Mouse (Mus musculus): ENCODE data around the gene Il17ra. TPM values are rescaled to one million over a fixed set of nuclear protein-coding genes. Genes with fewer than 3 reads are reported as not detected.

Gene Il17ra
- polyA plus RNA-seq, 1 experiment from 2014 or later: 7.2 TPM

GRCm38 (mm10) chr6:120516879-120517278 is 53.8 kb downstream of the Il17ra start:
- 78% methylated on average over 6 of the region's 6 CpGs for WGBS

GRCm38 (mm10) chr6:120517311-120517710 is 54.3 kb downstream of the Il17ra start:
- 0 out of 2 replicates have a peak, but pooled peaks cover 4% of the 10 kb centered on the region for H3K36me3 ChIP-seq
- WGBS: 86% methylated on average over 5 of the region's 5 CpGs
- ATAC-seq (ENCODE audit: insufficient read depth, low FRiP score, low read depth): no peak
- no peaks in the 10 kb centered on the region for H3K9me3 ChIP-seq
- no peaks in the 10 kb centered on the region for H3K4me1 ChIP-seq
- no peaks in the 10 kb centered on the region for H3K27me3 ChIP-seq (replicated peaks)
- no peak overlapping the region for H3K4me2 ChIP-seq
- no peak overlapping the region for H3K4me3 ChIP-seq (replicated peaks)
- H3K9ac ChIP-seq: no peak overlapping the region
- no peak overlapping the region for H3K27ac ChIP-seq

More at GRCm38 (mm10) chr6:120516879-120517278, 53.8 kb downstream of the Il17ra start:
- Histone ChIP-seq H3K4me2 (no peak overlapping the region), H3K9ac (no peak overlapping the region), H3K4me1 (no peaks in the 10 kb centered on the region), H3K27me3 (replicated peaks) (no peaks in the 10 kb centered on the region), H3K9me3 (no peaks in the 10 kb centered on the region), H3K27ac (no peak overlapping the region), H3K4me3 (replicated peaks) (no peak overlapping the region), H3K36me3 (0 out of 2 replicates have a peak, but pooled peaks cover 4% of the 10 kb centered on the region)
- peak; percentile 38; the same call in 1 of the 2 replicates for ATAC-seq (ENCODE audit: insufficient read depth, low FRiP score, low read depth)

GRCm38 (mm10) chr6:120519647-120520046 is 56.6 kb downstream of the Il17ra start:
- no peaks in the 10 kb centered on the region for H3K36me3 ChIP-seq
- WGBS: 84% methylated on average over 5 of the region's 5 CpGs
- H3K4me1 ChIP-seq: no peaks in the 10 kb centered on the region
- H3K9me3 ChIP-seq: no peaks in the 10 kb centered on the region
- no peaks in the 10 kb centered on the region for H3K27me3 ChIP-seq (replicated peaks)
- H3K9ac ChIP-seq: no peak overlapping the region
- no peak overlapping the region for H3K27ac ChIP-seq
- no peak overlapping the region for H3K4me3 ChIP-seq (replicated peaks)
- ATAC-seq (ENCODE audit: insufficient read depth, low FRiP score, low read depth): no peak
- no peak overlapping the region for H3K4me2 ChIP-seq

GRCm38 (mm10) chr6:120524796-120525195 is 61.7 kb downstream of the Il17ra start:
- Histone ChIP-seq H3K27ac (no peak overlapping the region), H3K9ac (no peak overlapping the region), H3K4me2 (no peak overlapping the region), H3K36me3 (no peaks in the 10 kb centered on the region), H3K9me3 (no peaks in the 10 kb centered on the region), H3K4me1 (0 out of 2 replicates have a peak, but pooled peaks cover 5% of the 10 kb centered on the region), H3K27me3 (replicated peaks) (no peaks in the 10 kb centered on the region), H3K4me3 (replicated peaks) (no peak overlapping the region)
- ATAC-seq (ENCODE audit: insufficient read depth, low FRiP score, low read depth): no peak
- 86% methylated on average over 5 of the region's 5 CpGs for WGBS

- no peak overlapping the region for H3K27ac ChIP-seq
- H3K36me3 ChIP-seq: no peaks in the 10 kb centered on the region
- H3K4me1 ChIP-seq: peaks cover 10% of the 10 kb centered on the region; the same call in 1 of the 2 replicates
- no peaks in the 10 kb centered on the region for H3K9me3 ChIP-seq
- 72% methylated on average over 4 of the region's 4 CpGs for WGBS
- H3K9ac ChIP-seq: no peak overlapping the region
- ATAC-seq (ENCODE audit: insufficient read depth, low FRiP score, low read depth): no peak
- H3K27me3 ChIP-seq (replicated peaks): no peaks in the 10 kb centered on the region
- no peak overlapping the region for H3K4me2 ChIP-seq
- no peak overlapping the region for H3K4me3 ChIP-seq (replicated peaks)
Observed at GRCm38 (mm10) chr6:120529123-120529522, 66.1 kb downstream of the Il17ra start.

GRCm38 (mm10) chr6:120531020-120531965 is 68.2 kb downstream of the Il17ra start, which contains the start of gene Hdhd5:
Gene Hdhd5 (minus strand): TSS chr6:120531319.
- peak; percentile 98 for ATAC-seq (ENCODE audit: insufficient read depth, low FRiP score, low read depth)
- no peaks in the 10 kb centered on the region for H3K36me3 ChIP-seq
- H3K4me3 ChIP-seq (replicated peaks): peak within 1 kb of the TSS; percentile 97
- H3K27me3 ChIP-seq (replicated peaks): no peaks in the 10 kb centered on the region
- H3K9ac ChIP-seq: peak within 1 kb of the TSS; percentile 64; the same call in 1 of the 2 replicates
- H3K27ac ChIP-seq: peak within 1 kb of the TSS; percentile 49; the same call in 1 of the 2 replicates
- peaks cover 10% of the 10 kb centered on the region; the same call in 1 of the 2 replicates for H3K4me1 ChIP-seq
- no peaks in the 10 kb centered on the region for H3K9me3 ChIP-seq
- under 1% methylated on average over 75 of the region's 75 CpGs for WGBS
- peak within 1 kb of the TSS; percentile 81 for H3K4me2 ChIP-seq

- 78% methylated on average over 1 of the region's 1 CpGs for WGBS
- H3K9ac ChIP-seq: no peak overlapping the region
- ATAC-seq (ENCODE audit: insufficient read depth, low FRiP score, low read depth): no peak
- no peaks in the 10 kb centered on the region for H3K27me3 ChIP-seq (replicated peaks)
- H3K27ac ChIP-seq: no peak overlapping the region
- H3K4me2 ChIP-seq: no peak overlapping the region
- H3K4me1 ChIP-seq: peaks cover 10% of the 10 kb centered on the region; the same call in 1 of the 2 replicates
- no peak overlapping the region for H3K4me3 ChIP-seq (replicated peaks)
- H3K36me3 ChIP-seq: no peaks in the 10 kb centered on the region
- H3K9me3 ChIP-seq: no peaks in the 10 kb centered on the region
Observed at GRCm38 (mm10) chr6:120532594-120532993, 69.5 kb downstream of the Il17ra start.

GRCm38 (mm10) chr6:120536337-120536736 is 73.3 kb downstream of the Il17ra start:
- H3K27ac ChIP-seq: no peak overlapping the region
- ATAC-seq (ENCODE audit: insufficient read depth, low FRiP score, low read depth): no peak
- H3K4me1 ChIP-seq: no peaks in the 10 kb centered on the region
- 74% methylated on average over 2 of the region's 2 CpGs for WGBS
- H3K9me3 ChIP-seq: no peaks in the 10 kb centered on the region
- H3K36me3 ChIP-seq: no peaks in the 10 kb centered on the region
- no peak overlapping the region for H3K4me2 ChIP-seq
- H3K9ac ChIP-seq: no peak overlapping the region
- H3K4me3 ChIP-seq (replicated peaks): no peak overlapping the region
- H3K27me3 ChIP-seq (replicated peaks): no peaks in the 10 kb centered on the region

Other genes starting within 250 kb of the Il17ra start
- 0.21 and 0.40 TPM in 2 replicates for gene D330020A13Rik, start 168.9 kb upstream of the Il17ra start, polyA plus RNA-seq (2015; fragmentation: Nextera tagmentation; extraction: Ambion mirVana)
- gene B4galnt3, start 168.7 kb upstream of the Il17ra start, polyA plus RNA-seq (2015; fragmentation: Nextera tagmentation; extraction: Ambion mirVana): 0.72 and 0.73 TPM in 2 replicates
- gene Kdm5a, start 99.1 kb upstream of the Il17ra start, polyA plus RNA-seq (2015; fragmentation: Nextera tagmentation; extraction: Ambion mirVana): 38.6 and 41.7 TPM in 2 replicates
- 20.6 and 22.8 TPM in 2 replicates for gene Ccdc77, start 98.9 kb upstream of the Il17ra start, polyA plus RNA-seq (2015; fragmentation: Nextera tagmentation; extraction: Ambion mirVana)
- 0.12 and 0.15 TPM in 2 replicates for gene Tmem121b, start 30.6 kb downstream of the Il17ra start, polyA plus RNA-seq (2015; fragmentation: Nextera tagmentation; extraction: Ambion mirVana)
- gene Hdhd5, start 68.1 kb downstream of the Il17ra start, polyA plus RNA-seq (2015; fragmentation: Nextera tagmentation; extraction: Ambion mirVana): 15.2 and 20.5 TPM in 2 replicates
- 1.5 and 1.9 TPM in 2 replicates for gene Cecr2, start 203.1 kb downstream of the Il17ra start, polyA plus RNA-seq (2015; fragmentation: Nextera tagmentation; extraction: Ambion mirVana)

All from stomach, embryonic 15.5 days (tissue).